Mouse (Mus musculus) right cerebral cortex, postnatal 36 days (tissue): Measurements from ENCODE around the gene Rb1.

Experiments used
- DNase-seq, 2 experiments: peaks; one replicate each; pipeline ENCODE4 v3.0.0; 2022; ENCODE audit warnings: low spot score in 2 of 2, mixed read lengths in 1 of 2

Gene Rb1

GRCm38 (mm10) chr14:73334926-73335805 is 9.5 kb upstream of the Rb1 start:
- DNase-seq, result no peak

GRCm38 (mm10) chr14:73333880-73334279 is 8.3 kb upstream of the Rb1 start:
- no peak for DNase-seq

GRCm38 (mm10) chr14:73331386-73331785 is 5.8 kb upstream of the Rb1 start:
- no peak for DNase-seq

- DNase-seq, result no peak
Measured at GRCm38 (mm10) chr14:73329871-73330270, 4.2 kb upstream of the Rb1 start.

- no peak for DNase-seq
Measured at GRCm38 (mm10) chr14:73326511-73326910, 889 bp upstream of the Rb1 start.

GRCm38 (mm10) chr14:73324634-73325455 is 777 bp downstream of the Rb1 start:
- no peak for DNase-seq

GRCm38 (mm10) chr14:73323965-73324364 is 1.7 kb downstream of the Rb1 start:
- no peak for DNase-seq

- DNase-seq, result no peak
Measured at GRCm38 (mm10) chr14:73322142-73322541, 3.5 kb downstream of the Rb1 start.

GRCm38 (mm10) chr14:73316933-73317332 is 8.7 kb downstream of the Rb1 start:
- no peak for DNase-seq

GRCm38 (mm10) chr14:73313864-73314263 is 11.8 kb downstream of the Rb1 start:
- no peak for DNase-seq

- DNase-seq, result no peak
Measured at GRCm38 (mm10) chr14:73313396-73313795, 12.2 kb downstream of the Rb1 start.

- DNase-seq, result no peak
Measured at GRCm38 (mm10) chr14:73312909-73313308, 12.7 kb downstream of the Rb1 start.

GRCm38 (mm10) chr14:73307490-73307889 is 18.1 kb downstream of the Rb1 start:
- DNase-seq, result no peak

- no peak for DNase-seq
Measured at GRCm38 (mm10) chr14:73303193-73303592, 22.4 kb downstream of the Rb1 start.

- no peak for DNase-seq
Measured at GRCm38 (mm10) chr14:73301856-73302255, 23.8 kb downstream of the Rb1 start.

GRCm38 (mm10) chr14:73295512-73295911 is 30.1 kb downstream of the Rb1 start:
- DNase-seq, result no peak

GRCm38 (mm10) chr14:73293616-73294015 is 32.0 kb downstream of the Rb1 start:
- DNase-seq, result no peak

- DNase-seq, result no peak
Measured at GRCm38 (mm10) chr14:73292434-73292833, 33.2 kb downstream of the Rb1 start.

GRCm38 (mm10) chr14:73289915-73290314 is 35.7 kb downstream of the Rb1 start:
- no peak for DNase-seq

- DNase-seq, result no peak
Measured at GRCm38 (mm10) chr14:73280996-73281395, 44.6 kb downstream of the Rb1 start.

GRCm38 (mm10) chr14:73279096-73279495 is 46.5 kb downstream of the Rb1 start:
- no peak for DNase-seq

- no peak for DNase-seq
Measured at GRCm38 (mm10) chr14:73271807-73272206, 53.8 kb downstream of the Rb1 start.

- no peak for DNase-seq
Measured at GRCm38 (mm10) chr14:73266166-73266565, 59.5 kb downstream of the Rb1 start.
